Mouse (Mus musculus) stomach, embryonic 14.5 days (tissue): ENCODE data around the gene Lkaaear1. TPM values are rescaled to one million over a fixed set of nuclear protein-coding genes. Genes with fewer than 3 reads are reported as not detected.
A peak's percentile ranks its signal among the peaks of the same experiment; 100 is the strongest.

ENCODE experiments used
- ATAC-seq: fragments of 200-750 bp; cut with Nextera tagmentation; 2 replicates; pipeline ENCODE4 v1.8.0; 2017; ENCODE audit warnings: low read depth, moderate TSS enrichment; ENCODE audit not compliant: insufficient number of reproducible peaks, insufficient read depth, low FRiP score
- H3K27ac ChIP-seq: fragments of 300-500 bp; sonication (generic); 2 replicates; pipeline ENCODE4 v1.5.1; 2014; ENCODE audit warnings: mild to moderate bottlenecking, low read length, moderate library complexity, mixed read lengths
- H3K27me3 ChIP-seq: fragments of 300-500 bp; sonication (generic); 2 replicates; pipeline ENCODE4 v1.6.1; 2014; ENCODE audit warnings: low read length, control low read depth, mixed read lengths; ENCODE audit not compliant: control insufficient read depth, insufficient read depth
- H3K36me3 ChIP-seq: fragments of 300-500 bp; sonication (generic); 2 replicates; pipeline ENCODE4 v1.6.1; 2014; ENCODE audit warnings: mild to moderate bottlenecking, control low read depth, low read length, moderate library complexity, mixed read lengths; ENCODE audit not compliant: control insufficient read depth, insufficient read depth
- H3K4me1 ChIP-seq: fragments of 300-500 bp; sonication (generic); 2 replicates; pipeline ENCODE4 v1.6.1; 2014; ENCODE audit warnings: low read length, control low read depth, mixed read lengths; ENCODE audit not compliant: control insufficient read depth, insufficient read depth
- H3K4me2 ChIP-seq: fragments of 300-500 bp; sonication (generic); replicated peaks from 2 replicates; pipeline ENCODE4 v1.6.1; 2014; ENCODE audit warnings: low read depth, low read length, control low read depth
- H3K4me3 ChIP-seq: fragments of 300-500 bp; sonication (generic); 2 replicates; pipeline ENCODE4 v1.5.1; 2014; ENCODE audit warnings: low read depth, low read length, control low read depth
- H3K9ac ChIP-seq: fragments of 300-500 bp; sonication (generic); replicated peaks from 2 replicates; pipeline ENCODE4 v1.6.1; 2014; ENCODE audit warnings: low read depth, mild to moderate bottlenecking, control low read depth, low read length, moderate library complexity, mixed read lengths
- H3K9me3 ChIP-seq: fragments of 300-500 bp; sonication (generic); 2 replicates; pipeline ENCODE4 v1.6.1; 2016; ENCODE audit warnings: low read depth, low read length, control low read depth; ENCODE audit not compliant: control insufficient read depth
- WGBS: fragments of 180-500 bp; shearing (Covaris S2); extraction: QIAGEN DNeasy Blood & Tissue Kit; methylation state at CpG from one replicate; pipeline ENCODE4 v1.1.7; 2014; 5-methylcytosine and 5-hydroxymethylcytosine counted together
- polyA plus RNA-seq: library from polyadenylated mRNA; unstranded; fragments of >200 nt; fragmentation: Nextera tagmentation; extraction: Ambion mirVana; gene quantifications from 2 replicates; pipeline ENCODE4 v1.2.1, GENCODE M21; 2014

The Lkaaear1 gene
- polyA plus RNA-seq, 1 experiment from 2014 or later: not detected

GRCm38 (mm10) chr2:181713749-181714148 lies 15.5 kb upstream of the Lkaaear1 start:
- H3K9ac ChIP-seq: no peak overlapping the region
- H3K4me3 ChIP-seq: no peak overlapping the region
- no peaks in the 10 kb centered on the region for H3K4me1 ChIP-seq
- H3K27me3 ChIP-seq: no peaks in the 10 kb centered on the region
- 91% methylated on average over 1 of the region's 1 CpGs for WGBS
- no peak for ATAC-seq
- no peaks in the 10 kb centered on the region for H3K9me3 ChIP-seq
- H3K36me3 ChIP-seq: no peaks in the 10 kb centered on the region
- no peak overlapping the region for H3K4me2 ChIP-seq
- no peak overlapping the region for H3K27ac ChIP-seq

DNA sequence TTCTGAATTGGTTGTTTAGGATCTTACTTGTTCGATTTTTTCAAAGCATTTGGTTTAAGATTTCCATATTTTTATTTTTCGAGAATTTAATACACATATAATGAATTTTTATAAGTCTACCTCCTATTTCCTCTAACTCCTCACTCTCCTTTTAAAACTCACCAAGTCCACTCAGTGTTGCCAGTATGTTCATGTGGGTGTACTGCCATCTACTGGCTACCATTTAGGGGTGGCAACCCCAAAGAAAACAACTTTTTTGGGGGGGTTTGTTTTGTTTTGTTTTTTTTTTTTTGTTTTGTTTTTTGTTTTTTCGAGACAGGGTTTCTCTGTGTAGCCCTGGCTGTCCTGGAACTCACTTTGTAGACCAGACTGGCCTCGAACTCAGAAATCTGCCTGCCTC lies 8.4 kb upstream of the Lkaaear1 start:
- Histone ChIP-seq H3K4me3 (no peak overlapping the region), H3K27me3 (no peaks in the 10 kb centered on the region), H3K9me3 (no peaks in the 10 kb centered on the region), H3K9ac (no peak overlapping the region), H3K27ac (no peak overlapping the region), H3K4me1 (no peaks in the 10 kb centered on the region), H3K4me2 (no peak overlapping the region), H3K36me3 (no peaks in the 10 kb centered on the region)
- no peak for ATAC-seq
- 46% methylated on average over 4 of the region's 4 CpGs for WGBS

DNA sequence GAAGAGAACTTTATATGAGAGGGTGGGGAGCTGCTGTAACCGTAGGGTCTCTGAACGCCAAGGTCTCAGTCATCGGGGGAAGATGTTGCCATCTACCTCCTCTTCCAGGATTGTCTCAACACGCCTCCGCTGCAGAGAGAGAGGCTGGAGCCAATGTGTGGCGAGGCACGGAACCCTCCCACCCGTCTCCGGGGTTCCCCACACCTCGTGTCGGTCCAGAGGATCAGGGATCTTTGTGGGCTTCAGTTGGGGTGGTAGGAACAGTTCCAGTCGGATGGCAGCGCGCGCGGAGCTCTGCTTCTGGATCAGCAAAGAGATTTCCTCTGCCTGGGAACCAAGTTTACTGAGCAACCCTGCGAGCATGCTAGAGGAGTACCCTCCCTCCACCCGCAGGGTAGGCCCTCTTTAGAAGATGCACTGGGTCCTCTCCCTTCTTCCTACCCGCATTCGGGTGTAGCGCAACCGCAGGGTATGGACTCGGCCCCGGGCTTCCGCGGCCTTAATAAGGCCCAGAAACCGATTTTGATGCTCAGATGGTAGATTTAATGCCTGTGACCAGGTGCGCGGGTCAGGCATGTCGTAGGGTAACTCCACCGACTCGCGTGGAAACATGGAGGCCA lies 1.3 kb downstream of the Lkaaear1 start:
- ATAC-seq: no peak
- no peaks in the 10 kb centered on the region for H3K36me3 ChIP-seq
- H3K4me3 ChIP-seq: no peak overlapping the region
- 0 out of 2 replicates have a peak, but pooled peaks cover 2% of the 10 kb centered on the region for H3K27me3 ChIP-seq
- no peak overlapping the region for H3K27ac ChIP-seq
- WGBS: 69% methylated on average over 33 of the region's 33 CpGs
- peaks cover 11% of the 10 kb centered on the region; the same call in 1 of the 2 replicates for H3K4me1 ChIP-seq
- H3K9me3 ChIP-seq: no peaks in the 10 kb centered on the region
- no peak overlapping the region for H3K9ac ChIP-seq
- no peak overlapping the region for H3K4me2 ChIP-seq

DNA sequence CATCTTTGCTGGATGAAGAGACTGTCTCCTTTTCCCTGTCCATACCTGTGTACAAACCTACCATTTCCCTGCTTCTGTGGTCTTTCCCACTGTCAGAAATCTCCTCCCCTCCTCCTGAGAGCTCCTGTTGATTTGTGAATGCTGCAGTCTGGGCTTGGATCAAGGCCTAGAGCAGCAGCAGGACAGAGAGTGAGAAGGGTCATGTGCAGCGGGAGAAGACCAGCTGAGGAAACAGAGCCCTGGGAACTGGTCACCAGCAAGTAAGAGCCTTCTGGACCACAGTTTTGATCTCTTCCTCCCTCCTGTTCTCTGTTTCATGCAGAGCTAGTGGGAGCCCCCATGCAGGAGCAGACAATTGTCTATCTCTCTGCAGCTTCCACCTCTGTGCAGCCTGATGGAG lies 2.5 kb downstream of the Lkaaear1 start:
- H3K9ac ChIP-seq: no peak overlapping the region
- WGBS: 68% methylated on average over 1 of the region's 1 CpGs
- peaks cover 11% of the 10 kb centered on the region; the same call in 1 of the 2 replicates for H3K4me1 ChIP-seq
- 0 out of 2 replicates have a peak, but pooled peaks cover 2% of the 10 kb centered on the region for H3K27me3 ChIP-seq
- H3K4me3 ChIP-seq: no peak overlapping the region
- H3K36me3 ChIP-seq: no peaks in the 10 kb centered on the region
- H3K4me2 ChIP-seq: no peak overlapping the region
- ATAC-seq: no peak
- H3K9me3 ChIP-seq: no peaks in the 10 kb centered on the region
- H3K27ac ChIP-seq: no peak overlapping the region

DNA sequence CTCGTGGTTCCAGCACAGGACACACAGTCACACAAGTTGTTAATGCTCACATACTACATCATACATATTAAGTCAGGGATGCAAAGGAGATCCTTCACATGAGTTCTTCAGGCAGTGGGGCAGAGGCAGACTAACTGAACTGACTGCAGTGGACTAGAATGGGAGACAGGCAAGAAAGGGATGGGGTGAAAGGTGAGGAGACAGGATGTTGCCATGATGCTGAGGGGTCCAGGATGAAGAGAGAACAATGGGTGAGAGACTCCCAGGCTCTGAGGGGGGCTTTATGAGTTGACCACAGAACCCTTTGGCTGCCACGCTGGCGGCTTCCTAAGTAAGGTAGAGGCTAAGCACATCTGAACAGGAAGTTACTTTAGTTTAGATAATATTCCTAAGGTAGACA lies 3.7 kb downstream of the Lkaaear1 start:
- no peak overlapping the region for H3K4me3 ChIP-seq
- H3K4me2 ChIP-seq: peak overlapping the region; percentile 88; the same call in 1 of the 2 replicates
- no peak for ATAC-seq
- 87% methylated on average over 3 of the region's 3 CpGs for WGBS
- H3K4me1 ChIP-seq: peaks cover 11% of the 10 kb centered on the region; the same call in 1 of the 2 replicates
- H3K36me3 ChIP-seq: peaks cover under 1% of the 10 kb centered on the region; the same call in 1 of the 2 replicates
- H3K9ac ChIP-seq: no peak overlapping the region
- H3K9me3 ChIP-seq: no peaks in the 10 kb centered on the region
- no peak overlapping the region for H3K27ac ChIP-seq
- 0 out of 2 replicates have a peak, but pooled peaks cover 2% of the 10 kb centered on the region for H3K27me3 ChIP-seq

- under 1% methylated on average over 74 of the region's 75 CpGs for WGBS
- H3K9ac ChIP-seq: peak within 1 kb of the TSS; percentile 70
- H3K27me3 ChIP-seq: 0 out of 2 replicates have a peak, but pooled peaks cover 2% of the 10 kb centered on the region
- H3K4me3 ChIP-seq: peak within 1 kb of the TSS; percentile 59
- peak within 1 kb of the TSS; percentile 88 for H3K4me2 ChIP-seq
- no peaks in the 10 kb centered on the region for H3K9me3 ChIP-seq
- H3K27ac ChIP-seq: peak within 1 kb of the TSS; percentile 61; the same call in 1 of the 2 replicates
- ATAC-seq: peak; percentile 84
- H3K4me1 ChIP-seq: peaks cover 11% of the 10 kb centered on the region; the same call in 1 of the 2 replicates
- peaks cover 9% of the 10 kb centered on the region; the same call in 1 of the 2 replicates for H3K36me3 ChIP-seq
Measured at GRCm38 (mm10) chr2:181693339-181694280, 4.6 kb downstream of the Lkaaear1 start, which contains the start of gene Rgs19. Rgs19 (minus strand) TSS chr2:181693977.

DNA sequence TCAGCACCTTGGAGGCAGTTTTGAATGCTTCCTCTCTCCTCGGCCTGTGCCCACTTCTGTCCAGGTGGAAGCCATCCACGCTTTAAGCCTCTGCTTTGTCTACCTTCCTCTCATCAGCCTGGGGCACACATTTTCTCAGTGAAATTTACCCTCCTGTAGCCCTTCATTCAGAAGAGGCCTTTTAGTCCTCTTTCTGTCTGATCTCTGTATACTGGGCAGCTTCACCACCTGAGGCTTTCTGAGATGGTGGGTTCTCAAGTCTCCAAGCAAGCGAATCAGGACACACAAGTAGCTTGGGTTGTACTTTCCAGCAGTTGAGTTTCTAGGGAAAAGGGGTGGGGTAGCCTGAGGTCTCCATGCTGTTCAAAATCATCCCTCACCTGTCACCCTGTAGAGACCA lies 5.9 kb downstream of the Lkaaear1 start:
- peak overlapping the region; percentile 88 for H3K4me2 ChIP-seq
- 80% methylated on average over 3 of the region's 3 CpGs for WGBS
- peak overlapping the region; percentile 59; the same call in 1 of the 2 replicates for H3K4me3 ChIP-seq
- H3K27ac ChIP-seq: no peak overlapping the region
- peaks cover 20% of the 10 kb centered on the region for H3K36me3 ChIP-seq
- no peaks in the 10 kb centered on the region for H3K9me3 ChIP-seq
- ATAC-seq: no peak
- no peak overlapping the region for H3K9ac ChIP-seq
- H3K4me1 ChIP-seq: peaks cover 11% of the 10 kb centered on the region; the same call in 1 of the 2 replicates
- 0 out of 2 replicates have a peak, but pooled peaks cover 2% of the 10 kb centered on the region for H3K27me3 ChIP-seq

- Histone ChIP-seq H3K9ac (no peak overlapping the region), H3K27me3 (0 out of 2 replicates have a peak, but pooled peaks cover 2% of the 10 kb centered on the region), H3K27ac (no peak overlapping the region), H3K36me3 (peaks cover 21% of the 10 kb centered on the region), H3K4me1 (peaks cover 11% of the 10 kb centered on the region; the same call in 1 of the 2 replicates), H3K4me2 (no peak overlapping the region), H3K9me3 (no peaks in the 10 kb centered on the region), H3K4me3 (no peak overlapping the region)
- no peak for ATAC-seq
- 85% methylated on average over 4 of the region's 4 CpGs for WGBS
Measured at GRCm38 (mm10) chr2:181691571-181691970, 6.7 kb downstream of the Lkaaear1 start.
